Mouse (Mus musculus) heart, postnatal 36 days (tissue): ENCODE data around the gene Bin2. TPM values are rescaled to one million over a fixed set of nuclear protein-coding genes. Genes with fewer than 3 reads are reported as not detected.

Experiments
- DNase-seq, 2 experiments: peaks; one replicate each; pipeline ENCODE4 v3.0.0; 2021 to 2022
- intact Hi-C: fragments of 180-260 bp; cut with DNase I; formaldehyde crosslinking; loops from one replicate; pipeline ENCODE4 v1.15.1; 2025
- microRNA-seq, 2 experiments: library from miRNA; unstranded; fragments of <30 nt; microRNA quantifications; one replicate each; pipeline ENCODE4 v1.2.0; 2021; ENCODE audit warnings: borderline number of aligned reads in 2 of 2
- total RNA-seq, 2 experiments: library from RNA; stranded (reverse); gene quantifications; 2 replicates each; pipeline ENCODE4 v1.2.3; 2021

The Bin2 gene
- total RNA-seq, 2 experiments from 2014 or later = 1.6 TPM

DNA sequence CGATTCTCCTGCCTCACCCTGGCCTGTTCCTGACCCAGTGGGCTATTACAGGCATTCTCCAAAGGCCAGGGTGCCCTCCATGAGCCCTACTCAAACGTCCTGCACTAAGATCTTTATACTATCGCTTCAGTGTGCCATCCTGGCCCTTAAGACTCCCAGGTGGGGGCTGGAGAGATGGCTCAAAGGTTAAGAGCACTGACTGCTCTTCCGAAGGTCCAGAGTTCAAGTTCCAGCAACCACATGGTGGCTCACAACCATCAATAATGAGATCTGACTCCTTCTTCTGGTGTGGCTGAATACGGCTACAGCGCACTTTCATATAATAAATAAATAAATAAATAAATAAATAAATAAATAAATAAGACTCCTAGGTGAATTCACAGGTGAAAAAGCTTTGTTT lies 76.5 kb downstream of the Bin2 start:
- DNase-seq = no peak
- intact Hi-C loops = no loop called here

Small RNA genes lying within 50 kb of the gene (microRNA-seq; reads per million reads assigned to microRNA genes)
- 0 reads per million in 2 experiments for gene Mir6961

Other genes starting within 250 kb of the Bin2 start
- gene Gm5475, start 247.4 kb downstream of the Bin2 start, total RNA-seq = not detected
- gene Slc11a2, start 244.5 kb downstream of the Bin2 start, total RNA-seq = 10 to 100 TPM; 45.2 TPM
- 10 to 100 TPM; 12.2 to 14.8 TPM for gene Letmd1, start 200.5 kb downstream of the Bin2 start, total RNA-seq
- 1 to 10 TPM; 2.5 to 3.0 TPM for gene Csrnp2, start 174.1 kb downstream of the Bin2 start, total RNA-seq
- gene Tfcp2, start 117.5 kb downstream of the Bin2 start, total RNA-seq = 10 to 100 TPM; 11.9 to 13.4 TPM
- gene Pou6f1, start 69.6 kb downstream of the Bin2 start, total RNA-seq = 10 to 100 TPM; 10.8 to 13.3 TPM
- gene Dazap2, start 54.2 kb downstream of the Bin2 start, total RNA-seq = 100 to 1,000 TPM; 161 to 177 TPM
- 10 to 100 TPM; 13.7 to 15.8 TPM for gene Smagp, start 32.6 kb downstream of the Bin2 start, total RNA-seq
- under 1 TPM in 1 of 2 experiments, not detected in 1; 0.98 TPM for gene Cela1, start 18.4 kb upstream of the Bin2 start, total RNA-seq
- gene Galnt6, start 59.8 kb upstream of the Bin2 start, total RNA-seq = under 1 TPM; 0.72 to 0.98 TPM
- gene Slc4a8, start 92.2 kb upstream of the Bin2 start, total RNA-seq = 1 to 10 TPM; 2.3 to 2.7 TPM
- gene Scn8a, start 200.3 kb upstream of the Bin2 start, total RNA-seq = under 1 TPM in 1 of 2 experiments, not detected in 1; 0.56 TPM